Mouse (Mus musculus): ENCODE data around the gene Fam8a1. TPM values are rescaled to one million over a fixed set of nuclear protein-coding genes. Genes with fewer than 3 reads are reported as not detected.

Fam8a1 gene
- total and polyA plus RNA-seq, 3 experiments = 9.7 to 38.3 (median 32.7) TPM

DNA sequence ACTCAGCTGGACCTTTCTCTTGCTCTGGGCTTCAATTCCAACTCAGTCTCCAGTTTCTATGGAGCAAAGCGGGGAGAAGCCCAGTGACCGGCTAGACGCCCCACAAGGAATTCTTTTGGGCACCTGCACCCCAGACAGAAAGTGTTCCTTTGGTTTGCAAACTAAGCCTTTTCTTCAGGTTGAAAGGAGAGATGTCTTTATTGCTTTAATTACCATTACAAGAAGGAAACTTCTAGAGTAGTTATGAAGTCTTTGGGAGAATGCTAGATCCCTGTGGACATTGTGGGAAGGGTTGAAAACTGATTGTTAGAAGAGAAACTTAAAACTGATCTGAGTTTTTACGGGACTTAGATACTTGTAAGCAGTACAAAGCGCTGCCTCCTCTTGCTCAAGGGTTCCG, 23.8 kb upstream of the Fam8a1 start:
- 90% methylated on average over 6 of the region's 6 CpGs for WGBS
- DNase-seq = no peak
- Histone ChIP-seq H3K36me3 (ENCODE audit: control insufficient read depth, insufficient read depth, low read length) (no peaks in the 10 kb centered on the region), H3K4me1 (ENCODE audit: control insufficient read depth, insufficient read depth, low read length) (no peaks in the 10 kb centered on the region), H3K27ac (no peak overlapping the region), H3K27me3 (ENCODE audit: control insufficient read depth, insufficient read depth, low read length) (no peaks in the 10 kb centered on the region), H3K4me3 (no peak overlapping the region), H3K79me2 (replicated peaks; ENCODE audit: control insufficient read depth, insufficient read depth, low read length) (no peaks in the 10 kb centered on the region), H3K9ac (ENCODE audit: low read depth, low read length) (no peak overlapping the region)
- TF ChIP-seq EP300 (IDR thresholded peaks at IDR 0.05; ENCODE audit: insufficient read depth, low read depth, low read length) (no peak), POLR2A (IDR thresholded peaks at IDR 0.05; ENCODE audit: insufficient read depth, low read depth, low read length) (no peak), CTCF (IDR thresholded peaks at IDR 0.05) (no peak)
- intact Hi-C loops (cut with DNase I) = no loop called here

DNA sequence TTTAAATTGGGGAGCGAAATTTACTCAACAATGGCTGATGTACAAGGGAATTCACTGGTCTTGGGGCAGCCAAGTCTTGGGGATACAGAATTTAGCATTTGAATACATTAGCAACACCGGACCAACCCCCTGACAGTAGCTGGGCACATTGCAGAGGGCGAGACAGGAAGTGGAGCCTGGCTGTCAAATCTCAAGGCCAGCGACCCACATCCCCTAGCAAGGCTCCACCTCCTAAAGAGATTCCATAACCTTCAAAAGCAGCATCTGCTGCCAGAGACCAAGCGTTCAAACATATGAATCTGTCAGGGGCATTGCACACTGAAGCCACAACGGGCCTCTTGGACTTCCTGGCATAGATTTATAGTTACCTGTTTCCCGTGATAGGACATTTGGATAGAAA, 17.5 kb upstream of the Fam8a1 start:
- Histone ChIP-seq H3K36me3 (ENCODE audit: control insufficient read depth, insufficient read depth, low read length) (no peaks in the 10 kb centered on the region), H3K9ac (ENCODE audit: low read depth, low read length) (no peak overlapping the region), H3K27ac (no peak overlapping the region), H3K4me3 (no peak overlapping the region), H3K4me1 (ENCODE audit: control insufficient read depth, insufficient read depth, low read length) (no peaks in the 10 kb centered on the region), H3K79me2 (replicated peaks; ENCODE audit: control insufficient read depth, insufficient read depth, low read length) (no peaks in the 10 kb centered on the region), H3K27me3 (ENCODE audit: control insufficient read depth, insufficient read depth, low read length) (no peaks in the 10 kb centered on the region)
- 71% methylated on average over 7 of the region's 7 CpGs for WGBS
- intact Hi-C loops (cut with DNase I) = no loop called here
- TF ChIP-seq EP300 (IDR thresholded peaks at IDR 0.05; ENCODE audit: insufficient read depth, low read depth, low read length) = no peak
- TF ChIP-seq POLR2A (IDR thresholded peaks at IDR 0.05; ENCODE audit: insufficient read depth, low read depth, low read length) = no peak
- TF ChIP-seq CTCF (IDR thresholded peaks at IDR 0.05) = no peak
- no peak for DNase-seq

DNA sequence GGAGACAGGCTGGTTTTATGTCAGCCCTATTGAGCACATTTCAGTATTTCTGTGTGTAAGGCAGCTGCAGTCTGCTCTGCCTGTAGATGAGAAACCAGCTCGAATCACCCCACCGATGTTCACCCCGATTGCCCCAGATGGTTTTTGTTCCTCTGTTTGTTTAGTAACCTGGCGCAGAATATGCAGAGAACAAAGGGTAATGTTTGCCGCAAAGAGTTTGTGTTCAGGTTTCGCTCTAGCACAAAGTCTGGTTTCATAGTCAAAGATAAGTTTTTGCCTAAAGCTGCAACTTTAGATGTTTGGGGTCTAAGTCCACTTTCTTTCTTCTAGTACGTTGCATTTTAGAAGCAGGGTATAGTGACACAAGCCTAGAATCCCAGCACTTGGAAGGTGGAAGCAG, 16.7 kb upstream of the Fam8a1 start:
- Histone ChIP-seq H3K27ac (no peak overlapping the region), H3K27me3 (ENCODE audit: control insufficient read depth, insufficient read depth, low read length) (no peaks in the 10 kb centered on the region), H3K4me3 (no peak overlapping the region), H3K36me3 (ENCODE audit: control insufficient read depth, insufficient read depth, low read length) (no peaks in the 10 kb centered on the region), H3K9ac (ENCODE audit: low read depth, low read length) (no peak overlapping the region), H3K79me2 (replicated peaks; ENCODE audit: control insufficient read depth, insufficient read depth, low read length) (no peaks in the 10 kb centered on the region), H3K4me1 (ENCODE audit: control insufficient read depth, insufficient read depth, low read length) (no peaks in the 10 kb centered on the region)
- TF ChIP-seq EP300 (IDR thresholded peaks at IDR 0.05; ENCODE audit: insufficient read depth, low read depth, low read length) (no peak), CTCF (IDR thresholded peaks at IDR 0.05) (no peak), POLR2A (IDR thresholded peaks at IDR 0.05; ENCODE audit: insufficient read depth, low read depth, low read length) (no peak)
- no peak for DNase-seq
- WGBS = 91% methylated on average over 7 of the region's 7 CpGs
- intact Hi-C loops (cut with DNase I) = no loop called here

DNA sequence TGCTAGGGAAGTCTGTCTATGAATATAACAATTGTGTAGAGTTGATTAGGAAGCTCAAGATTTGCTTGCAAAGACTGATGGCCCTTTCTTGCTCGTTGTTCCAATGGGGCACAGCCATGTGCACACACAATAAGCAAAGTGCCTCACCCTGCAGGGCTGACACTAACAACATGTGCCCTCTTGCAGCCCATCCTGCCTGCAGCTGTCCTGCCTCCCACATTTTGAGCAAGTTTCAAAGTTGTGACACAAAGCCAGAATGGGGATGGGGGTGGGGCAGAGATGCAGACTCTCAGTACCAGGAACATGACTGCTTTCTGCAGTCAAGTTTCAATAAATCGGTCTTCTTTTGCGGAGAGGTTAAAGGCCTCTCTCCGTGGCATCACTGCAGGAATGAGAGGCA, 15.7 kb upstream of the Fam8a1 start:
- Histone ChIP-seq H3K27ac (no peak overlapping the region), H3K36me3 (ENCODE audit: control insufficient read depth, insufficient read depth, low read length) (no peaks in the 10 kb centered on the region), H3K9ac (ENCODE audit: low read depth, low read length) (no peak overlapping the region), H3K4me1 (ENCODE audit: control insufficient read depth, insufficient read depth, low read length) (no peaks in the 10 kb centered on the region), H3K27me3 (ENCODE audit: control insufficient read depth, insufficient read depth, low read length) (no peaks in the 10 kb centered on the region), H3K4me3 (no peak overlapping the region), H3K79me2 (replicated peaks; ENCODE audit: control insufficient read depth, insufficient read depth, low read length) (no peaks in the 10 kb centered on the region)
- intact Hi-C loops (cut with DNase I) = no loop called here
- TF ChIP-seq EP300 (IDR thresholded peaks at IDR 0.05; ENCODE audit: insufficient read depth, low read depth, low read length) (no peak), CTCF (IDR thresholded peaks at IDR 0.05) (no peak), POLR2A (IDR thresholded peaks at IDR 0.05; ENCODE audit: insufficient read depth, low read depth, low read length) (no peak)
- no peak for DNase-seq
- 84% methylated on average over 4 of the region's 4 CpGs for WGBS

DNA sequence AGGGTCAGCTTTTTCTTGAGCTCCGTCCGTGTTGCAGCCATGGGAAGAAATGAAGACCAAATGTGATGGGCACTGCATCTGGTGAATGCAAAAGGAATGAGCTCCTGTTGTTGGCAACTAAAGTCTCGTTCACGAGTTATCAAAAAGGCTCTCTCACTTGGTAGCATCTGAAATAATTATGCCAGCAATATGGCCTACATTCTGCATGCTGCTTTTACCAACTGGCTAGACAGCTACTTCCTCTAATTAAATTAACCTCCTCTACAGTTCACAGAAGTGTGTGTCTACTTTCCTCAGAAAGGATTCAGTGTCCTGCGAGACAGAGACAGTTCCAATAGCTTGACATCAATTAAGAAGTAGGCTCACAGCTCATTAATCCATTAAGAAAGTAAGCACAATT, 14.8 kb upstream of the Fam8a1 start:
- DNase-seq = no peak
- Histone ChIP-seq H3K27ac (no peak overlapping the region), H3K79me2 (replicated peaks; ENCODE audit: control insufficient read depth, insufficient read depth, low read length) (no peaks in the 10 kb centered on the region), H3K4me1 (ENCODE audit: control insufficient read depth, insufficient read depth, low read length) (no peaks in the 10 kb centered on the region), H3K4me3 (no peak overlapping the region), H3K36me3 (ENCODE audit: control insufficient read depth, insufficient read depth, low read length) (no peaks in the 10 kb centered on the region), H3K27me3 (ENCODE audit: control insufficient read depth, insufficient read depth, low read length) (no peaks in the 10 kb centered on the region), H3K9ac (ENCODE audit: low read depth, low read length) (no peak overlapping the region)
- WGBS = 84% methylated on average over 5 of the region's 5 CpGs
- intact Hi-C loops (cut with DNase I) = no loop called here
- no peak for TF ChIP-seq POLR2A (IDR thresholded peaks at IDR 0.05; ENCODE audit: insufficient read depth, low read depth, low read length)
- no peak for TF ChIP-seq CTCF (IDR thresholded peaks at IDR 0.05)
- TF ChIP-seq EP300 (IDR thresholded peaks at IDR 0.05; ENCODE audit: insufficient read depth, low read depth, low read length) = no peak

DNA sequence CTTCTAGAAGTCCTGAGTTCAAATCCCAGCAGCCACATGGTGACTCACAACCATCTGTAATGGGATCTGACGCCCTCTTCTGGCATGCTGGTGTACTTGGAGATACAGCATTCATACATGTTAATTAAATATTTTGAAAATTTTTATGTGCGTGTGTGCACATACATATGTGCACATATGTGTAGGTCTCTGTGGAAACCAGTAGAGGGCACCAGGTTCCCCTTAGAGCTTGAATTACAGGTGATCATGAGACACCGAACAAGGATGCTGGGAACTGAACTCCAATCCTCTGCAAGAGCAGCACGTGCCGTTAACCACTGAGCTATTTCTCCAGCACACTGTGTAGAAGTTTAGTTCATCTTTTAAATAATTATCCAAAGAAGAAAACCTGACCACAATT, 10.1 kb upstream of the Fam8a1 start:
- WGBS = 88% methylated on average over 5 of the region's 5 CpGs
- no peak for DNase-seq
- Histone ChIP-seq H3K27ac (no peak overlapping the region), H3K4me1 (ENCODE audit: control insufficient read depth, insufficient read depth, low read length) (no peaks in the 10 kb centered on the region), H3K79me2 (replicated peaks; ENCODE audit: control insufficient read depth, insufficient read depth, low read length) (no peaks in the 10 kb centered on the region), H3K36me3 (ENCODE audit: control insufficient read depth, insufficient read depth, low read length) (no peaks in the 10 kb centered on the region), H3K9ac (ENCODE audit: low read depth, low read length) (no peak overlapping the region), H3K27me3 (ENCODE audit: control insufficient read depth, insufficient read depth, low read length) (no peaks in the 10 kb centered on the region), H3K4me3 (no peak overlapping the region)
- intact Hi-C loops (cut with DNase I) = no loop called here
- TF ChIP-seq CTCF (IDR thresholded peaks at IDR 0.05) (peak; percentile 34), POLR2A (IDR thresholded peaks at IDR 0.05; ENCODE audit: insufficient read depth, low read depth, low read length) (no peak)

Data from heart, adult 2 months (tissue).